Mouse (Mus musculus) bone marrow macrophage, adult 2 months (primary cell): ENCODE data around the gene Gm20388.

Source experiments
- CTCF ChIP-seq: IDR thresholded peaks from 2 replicates; pipeline ENCODE4 v1.5.1; 2012; ENCODE audit warnings: low read depth, mild to moderate bottlenecking, low read length, moderate library complexity
- POLR2A ChIP-seq: IDR thresholded peaks from 2 replicates; pipeline ENCODE4 v1.6.1; 2012; ENCODE audit warnings: mild to moderate bottlenecking, low read depth, low read length, borderline replicate concordance

DNA sequence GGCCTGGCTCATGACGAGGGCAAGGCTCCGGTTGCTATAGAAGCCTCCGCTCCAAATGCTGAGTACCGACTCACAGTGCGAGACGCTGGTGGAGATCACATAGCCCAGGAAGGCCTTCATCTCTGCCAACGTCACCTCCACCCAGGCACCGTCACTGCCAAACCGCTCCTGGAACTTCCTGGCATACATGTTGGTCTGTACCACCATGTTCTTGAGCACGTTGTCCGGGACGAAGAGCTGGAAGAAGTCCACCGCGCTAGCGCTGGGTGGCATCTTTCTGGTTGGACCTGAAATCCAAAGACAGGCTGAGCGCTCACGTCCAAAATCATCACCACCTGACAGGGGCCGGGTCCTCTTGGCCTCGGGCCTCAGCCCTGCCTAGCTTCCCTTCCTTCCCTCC, 4473.7 kb downstream of the Gm20388 start:
- TF ChIP-seq POLR2A (no peak), CTCF (no peak)
